Mouse (Mus musculus): ENCODE results near the gene Tasp1. TPM values are rescaled to one million over a fixed set of nuclear protein-coding genes. Genes with fewer than 3 reads are reported as not detected.

Tasp1 gene
- 9.6 and 12.5 TPM in 2 replicates for polyA plus RNA-seq (2015; fragmentation: Nextera tagmentation; extraction: Ambion mirVana)

GRCm38 (mm10) chr2:140066353-140067314, at the start of gene Tasp1:
TSS of gene Tasp1 (minus strand) at chr2:140066805.

Other genes starting within 250 kb of the Tasp1 start
- not detected in 2 replicates for gene Gm17374, start 85.2 kb upstream of the Tasp1 start, polyA plus RNA-seq (2015; fragmentation: Nextera tagmentation; extraction: Ambion mirVana)
- 15.9 TPM in 2 replicates for gene Esf1, start 103.8 kb upstream of the Tasp1 start, polyA plus RNA-seq (2015; fragmentation: Nextera tagmentation; extraction: Ambion mirVana)
- gene Ndufaf5, start 103.8 kb upstream of the Tasp1 start, polyA plus RNA-seq (2015; fragmentation: Nextera tagmentation; extraction: Ambion mirVana) = 33.6 and 34.9 TPM in 2 replicates